Mouse (Mus musculus) liver, postnatal 0 days (tissue): ENCODE measurements around the gene Olfr721-ps1.

Source experiments
- CTCF ChIP-seq: sonication (generic); IDR thresholded peaks from 2 replicates; pipeline ENCODE4 v1.5.1; 2016; ENCODE audit warnings: antibody characterized with exemption, low read depth
- EP300 ChIP-seq: IDR thresholded peaks from 2 replicates; pipeline ENCODE4 v1.6.1; 2016; ENCODE audit warnings: antibody characterized with exemption, low read depth, mild to moderate bottlenecking

DNA sequence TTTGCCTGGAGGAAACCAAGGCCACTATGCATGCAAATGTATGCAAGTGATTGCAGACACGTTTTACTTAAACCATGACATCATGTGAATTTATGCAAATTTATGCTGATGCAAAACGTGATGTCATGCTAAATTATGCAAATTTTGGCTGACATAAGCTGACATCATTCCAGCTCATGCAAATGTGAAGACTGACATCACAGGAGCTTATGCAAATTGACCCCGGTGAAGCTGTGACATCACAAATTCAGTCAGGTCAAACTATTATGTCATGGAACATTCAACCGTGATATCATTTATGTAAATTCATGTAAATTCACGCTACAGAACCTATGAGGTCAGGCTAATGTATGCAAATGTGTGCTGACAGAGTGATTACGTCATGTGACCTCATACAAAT is 48.5 kb upstream of the Olfr721-ps1 start:
- TF ChIP-seq CTCF (no peak), EP300 (no peak)
